Mouse (Mus musculus) thymus, postnatal 14 days (tissue): ENCODE data around the gene Rnps1.
"Not testable (repeated sequence)": the region's sequence is repeated elsewhere in the genome, so short reads cannot be mapped to it uniquely, and the experiment has no call there.

Experiments used
- DNase-seq: peaks from one replicate; pipeline ENCODE4 v3.0.0; 2021

Rnps1 gene

GRCm38 (mm10) chr17:24429201-24429983, 15.0 kb downstream of the Rnps1 start:
- no peak for DNase-seq

- DNase-seq: peak; percentile 49
These were observed 22.7 kb downstream of the Rnps1 start for GRCm38 (mm10) chr17:24437016-24437415.

- DNase-seq: no peak
These were observed 26.0 kb downstream of the Rnps1 start for GRCm38 (mm10) chr17:24440377-24440776.

- DNase-seq: peak; percentile 21
These were observed 26.8 kb downstream of the Rnps1 start for GRCm38 (mm10) chr17:24441148-24441547.

- DNase-seq: no peak
These were observed 27.7 kb downstream of the Rnps1 start for GRCm38 (mm10) chr17:24442107-24442506.

GRCm38 (mm10) chr17:24442632-24443155, 28.3 kb downstream of the Rnps1 start, which contains the start of gene Dnase1l2:
Dnase1l2 (minus strand) TSS chr17:24443105.
- DNase-seq: no peak

GRCm38 (mm10) chr17:24443409-24443808, 29.0 kb downstream of the Rnps1 start:
- no peak for DNase-seq

GRCm38 (mm10) chr17:24446590-24446989, 32.2 kb downstream of the Rnps1 start:
- no peak for DNase-seq

- no peak for DNase-seq
These were observed 35.1 kb downstream of the Rnps1 start for GRCm38 (mm10) chr17:24449507-24449906.

- DNase-seq: no peak
These were observed 36.9 kb downstream of the Rnps1 start for GRCm38 (mm10) chr17:24451220-24451619.

GRCm38 (mm10) chr17:24453372-24453771, 39.0 kb downstream of the Rnps1 start:
- no peak for DNase-seq

- DNase-seq: no peak
These were observed 39.9 kb downstream of the Rnps1 start for GRCm38 (mm10) chr17:24454218-24454755.

- peak; percentile 99 for DNase-seq
These were observed 40.6 kb downstream of the Rnps1 start for GRCm38 (mm10) chr17:24454756-24455522.

GRCm38 (mm10) chr17:24455523-24456206, 41.3 kb downstream of the Rnps1 start:
- not testable (repeated sequence) for DNase-seq

- DNase-seq: peak; percentile 56
These were observed 47.2 kb downstream of the Rnps1 start for GRCm38 (mm10) chr17:24461580-24461979.

- no peak for DNase-seq
These were observed 48.6 kb downstream of the Rnps1 start for GRCm38 (mm10) chr17:24462932-24463331.

GRCm38 (mm10) chr17:24463374-24464133, 49.2 kb downstream of the Rnps1 start:
- no peak for DNase-seq

GRCm38 (mm10) chr17:24468636-24469246, 54.4 kb downstream of the Rnps1 start:
- DNase-seq: no peak

- DNase-seq: no peak
These were observed 55.1 kb downstream of the Rnps1 start for GRCm38 (mm10) chr17:24469336-24469909.

- DNase-seq: peak; percentile 97
These were observed 55.7 kb downstream of the Rnps1 start, which contains the start of the genes E4f1 and Pgp for GRCm38 (mm10) chr17:24469910-24470602. E4f1 (minus strand) TSS chr17:24470313. Pgp (plus strand) TSS chr17:24470392.
